Mouse (Mus musculus) kidney, embryonic 15.5 days (tissue): Measurements from ENCODE around the gene Rab33a. TPM values are rescaled to one million over a fixed set of nuclear protein-coding genes. Genes with fewer than 3 reads are reported as not detected.

Source experiments
- ATAC-seq: fragments of 200-750 bp; cut with Nextera tagmentation; replicated peaks from 2 replicates; pipeline ENCODE4 v1.8.0; 2017; ENCODE audit warnings: moderate TSS enrichment; ENCODE audit not compliant: low FRiP score
- H3K27ac ChIP-seq: fragments of 300-500 bp; sonication (generic); 2 replicates; pipeline ENCODE4 v1.5.1; 2015; ENCODE audit warnings: mild to moderate bottlenecking, inconsistent platforms
- H3K27me3 ChIP-seq: fragments of 300-500 bp; sonication (generic); 2 replicates; pipeline ENCODE4 v1.6.1; 2015; ENCODE audit warnings: inconsistent platforms
- H3K36me3 ChIP-seq: fragments of 300-500 bp; sonication (generic); 2 replicates; pipeline ENCODE4 v1.6.1; 2015; ENCODE audit warnings: inconsistent platforms
- H3K4me1 ChIP-seq: fragments of 300-500 bp; sonication (generic); 2 replicates; pipeline ENCODE4 v1.6.1; 2015; ENCODE audit warnings: inconsistent platforms
- H3K4me2 ChIP-seq: fragments of 300-500 bp; sonication (generic); 2 replicates; pipeline ENCODE4 v1.6.1; 2015; ENCODE audit warnings: moderate library complexity, mild to moderate bottlenecking, inconsistent platforms
- H3K4me3 ChIP-seq: fragments of 300-500 bp; sonication (generic); replicated peaks from 2 replicates; pipeline ENCODE4 v1.5.1; 2015; ENCODE audit warnings: mild to moderate bottlenecking, inconsistent platforms
- H3K9ac ChIP-seq: fragments of 300-500 bp; sonication (generic); 2 replicates; pipeline ENCODE4 v1.6.1; 2015; ENCODE audit warnings: mild to moderate bottlenecking, inconsistent platforms
- H3K9me3 ChIP-seq: fragments of 300-500 bp; sonication (generic); replicated peaks from 2 replicates; pipeline ENCODE4 v1.6.1; 2016; ENCODE audit warnings: inconsistent platforms
- WGBS: fragments of 180-500 bp; shearing (Covaris S2); methylation state at CpG from one replicate; pipeline ENCODE4 v1.1.7; 2015; ENCODE audit warnings: mixed read lengths; 5-methylcytosine and 5-hydroxymethylcytosine counted together
- polyA plus RNA-seq: library from polyadenylated mRNA; unstranded; fragments of >200 nt; fragmentation: Nextera tagmentation; extraction: Ambion mirVana; gene quantifications from 2 replicates; pipeline ENCODE4 v1.2.1, GENCODE M21; 2015

Rab33a gene
- polyA plus RNA-seq, 1 experiment from 2014 or later, result 3.6 TPM

DNA sequence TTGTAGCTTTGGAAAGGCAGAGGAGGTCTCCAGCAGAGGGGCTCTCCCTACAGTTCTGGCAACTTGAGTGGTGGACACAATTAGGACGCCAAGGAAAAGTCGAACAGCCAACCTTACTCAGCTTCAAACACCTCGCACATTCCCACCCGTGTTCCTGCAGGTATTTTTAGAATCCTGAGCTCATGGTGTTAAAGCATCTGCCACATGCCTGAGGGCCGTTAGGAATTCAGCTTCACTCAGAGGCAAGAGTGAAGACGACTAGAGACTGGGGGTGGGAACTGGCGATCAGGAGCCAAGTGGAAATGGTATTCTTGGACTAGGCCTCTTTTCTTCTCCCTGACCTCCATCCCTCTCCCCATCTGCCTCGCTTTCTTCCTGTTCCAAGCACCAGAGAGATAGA, 6.8 kb downstream of the Rab33a start:
- Histone ChIP-seq H3K27ac (no peak overlapping the region), H3K27me3 (no peaks in the 10 kb centered on the region), H3K36me3 (no peaks in the 10 kb centered on the region), H3K9me3 (no peaks in the 10 kb centered on the region), H3K4me3 (no peak overlapping the region), H3K4me2 (no peak overlapping the region), H3K4me1 (no peaks in the 10 kb centered on the region), H3K9ac (no peak overlapping the region)
- 59% methylated on average over 8 of the region's 8 CpGs for WGBS
- no peak for ATAC-seq

DNA sequence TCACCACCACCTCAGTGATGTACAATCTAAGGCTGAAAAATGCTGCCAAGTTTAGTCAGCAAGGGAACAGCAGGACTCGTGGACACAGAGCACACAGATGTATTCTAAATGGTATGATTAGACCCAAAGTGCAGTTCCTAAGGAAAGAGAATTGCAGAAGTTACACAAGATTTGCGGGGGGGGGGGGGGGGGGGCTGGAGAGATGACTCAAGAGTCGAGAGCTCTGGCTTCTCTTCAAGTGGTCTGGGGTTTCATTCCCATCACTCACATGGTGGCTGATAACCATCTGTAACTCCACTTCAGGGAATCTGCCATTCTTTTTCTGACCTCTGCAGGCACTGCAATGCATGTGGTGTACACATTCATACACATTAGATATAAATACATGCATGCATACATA, 7.3 kb downstream of the Rab33a start:
- Histone ChIP-seq H3K9ac (no peak overlapping the region), H3K9me3 (no peaks in the 10 kb centered on the region), H3K27me3 (no peaks in the 10 kb centered on the region), H3K4me1 (no peaks in the 10 kb centered on the region), H3K27ac (no peak overlapping the region), H3K4me3 (no peak overlapping the region), H3K36me3 (no peaks in the 10 kb centered on the region), H3K4me2 (no peak overlapping the region)
- no peak for ATAC-seq
- 59% methylated on average over 3 of the region's 3 CpGs for WGBS

DNA sequence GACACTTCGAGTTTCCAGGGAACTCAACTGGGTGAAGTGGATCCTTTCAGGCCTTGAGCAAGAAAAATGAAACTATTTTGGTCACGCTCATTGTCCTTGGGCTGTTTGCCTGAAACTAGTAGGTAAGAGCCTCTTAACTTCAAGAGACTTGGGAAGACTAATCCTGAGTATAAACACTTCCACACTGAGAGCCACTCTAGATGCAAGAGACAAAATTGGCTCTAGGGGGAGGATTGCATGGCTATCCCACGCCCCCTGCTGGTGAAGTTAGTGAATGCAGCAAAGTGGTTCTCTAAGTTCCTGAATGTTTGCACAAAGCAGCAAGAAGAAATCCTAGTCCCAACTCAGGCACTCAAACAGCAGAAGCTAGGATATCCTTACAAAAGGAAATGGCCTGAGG, 13.1 kb downstream of the Rab33a start:
- H3K4me2 ChIP-seq, result no peak overlapping the region
- ATAC-seq, result no peak
- H3K27me3 ChIP-seq, result no peaks in the 10 kb centered on the region
- no peak overlapping the region for H3K4me3 ChIP-seq
- no peaks in the 10 kb centered on the region for H3K4me1 ChIP-seq
- H3K9me3 ChIP-seq, result no peaks in the 10 kb centered on the region
- no peaks in the 10 kb centered on the region for H3K36me3 ChIP-seq
- H3K9ac ChIP-seq, result no peak overlapping the region
- no peak overlapping the region for H3K27ac ChIP-seq
- 42% methylated on average over 3 of the region's 3 CpGs for WGBS

Other genes with a start within 250 kb of the Rab33a start
- gene Bcorl1, start 177.9 kb upstream of the Rab33a start, polyA plus RNA-seq, result 6.3 and 6.9 TPM in 2 replicates
- gene Elf4, start 56.2 kb upstream of the Rab33a start, polyA plus RNA-seq, result 5.3 and 6.3 TPM in 2 replicates
- gene Aifm1, start 5.7 kb upstream of the Rab33a start, polyA plus RNA-seq, result 90.7 and 97.2 TPM in 2 replicates
- 11.8 and 12.9 TPM in 2 replicates for gene Zfp280c, start 75.2 kb downstream of the Rab33a start, polyA plus RNA-seq
- 16.0 and 18.0 TPM in 2 replicates for gene Slc25a14, start 104.1 kb downstream of the Rab33a start, polyA plus RNA-seq
- gene Gpr119, start 155.2 kb downstream of the Rab33a start, polyA plus RNA-seq, result 0.06 TPM in 1 of 2 replicates, not detected in the other
- gene Rbmx2, start 175.7 kb downstream of the Rab33a start, polyA plus RNA-seq, result 22.7 and 28.1 TPM in 2 replicates